Mouse (Mus musculus) heart, postnatal 0 days (tissue): ENCODE measurements at regions not wholly inside any gene's neighbourhood (a gene's known extent, or its start where the extent isn't known, plus 50 kb on each side); places are given as distances from the start of the nearest gene placed in this dataset.

Experiments
- CTCF ChIP-seq: IDR thresholded peaks from 2 replicates; pipeline ENCODE4 v1.5.1; 2016; ENCODE audit warnings: antibody characterized with exemption, control low read depth, low read depth
- EP300 ChIP-seq: IDR thresholded peaks from 2 replicates; pipeline ENCODE4 v1.6.1; 2016; ENCODE audit warnings: antibody characterized with exemption, low read depth

DNA sequence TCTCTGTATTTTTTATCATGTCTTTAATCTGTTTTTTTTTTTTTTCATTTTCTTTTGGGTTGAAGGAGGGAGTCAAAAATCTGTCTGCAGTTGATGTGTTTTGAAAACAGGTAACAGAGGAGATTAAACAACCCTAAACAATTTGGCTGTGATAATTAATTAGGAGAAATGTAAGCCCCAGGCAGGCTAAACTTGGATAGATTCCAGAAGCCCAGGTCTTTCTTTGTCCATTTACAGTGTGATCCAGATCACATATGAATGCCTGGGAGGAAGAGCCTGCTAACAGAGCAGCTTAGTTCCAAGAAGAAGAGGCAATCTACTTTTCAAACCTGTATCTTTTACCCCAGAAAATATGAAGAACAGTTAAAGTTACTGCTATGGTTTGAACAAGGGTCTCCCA, 150.0 kb upstream of the Opcml start:
- TF ChIP-seq EP300 (no peak), CTCF (no peak)
